Mouse (Mus musculus): ENCODE results near the gene Neo1.

DNA sequence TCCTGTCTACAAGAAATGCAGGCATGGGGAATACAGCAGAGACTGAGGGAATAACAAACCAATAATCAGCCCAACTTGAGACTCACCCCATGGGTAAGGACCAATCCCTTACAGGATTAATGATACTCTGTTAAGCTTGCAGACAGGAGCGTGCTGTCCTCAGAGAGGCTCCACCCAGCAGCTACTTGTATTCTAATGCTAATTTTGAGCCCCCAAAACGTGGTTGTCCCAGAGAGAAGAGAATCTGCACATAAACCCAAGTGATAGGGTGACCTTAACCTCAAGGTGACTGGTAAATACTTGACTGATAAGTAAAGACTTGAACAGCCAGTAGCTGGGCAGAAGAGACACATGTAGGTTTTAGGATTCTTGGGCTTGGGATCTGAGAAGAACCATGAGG is 68.9 kb downstream of the Neo1 start:
- TF ChIP-seq POLR2A (IDR thresholded peaks at IDR 0.05; ENCODE audit: control insufficient read depth, extremely low read depth, insufficient read depth, low read length, poor library complexity) = no peak
- TF ChIP-seq CTCF (IDR thresholded peaks at IDR 0.05; ENCODE audit: borderline replicate concordance, control insufficient read depth, extremely low read depth, insufficient read depth, low read length, poor library complexity) = no peak
